Mouse (Mus musculus) forebrain, embryonic 16.5 days (tissue): Measurements from ENCODE around the gene Tap1. TPM values are rescaled to one million over a fixed set of nuclear protein-coding genes. Genes with fewer than 3 reads are reported as not detected.

Experiments
- ATAC-seq: fragments of 200-750 bp; cut with Nextera tagmentation; 2 replicates; pipeline ENCODE4 v1.8.0; 2017; ENCODE audit warnings: mild to moderate bottlenecking, moderate library complexity
- H3K27ac ChIP-seq: fragments of 300-500 bp; sonication (generic); 2 replicates; pipeline ENCODE4 v1.5.1; 2014; ENCODE audit warnings: low read length, control low read depth
- H3K27me3 ChIP-seq: fragments of 300-500 bp; sonication (generic); replicated peaks from 2 replicates; pipeline ENCODE4 v1.6.1; 2014; ENCODE audit warnings: low read length; ENCODE audit not compliant: control insufficient read depth, insufficient read depth
- H3K36me3 ChIP-seq: fragments of 300-500 bp; sonication (generic); 2 replicates; pipeline ENCODE4 v1.6.1; 2014; ENCODE audit not compliant: control insufficient read depth, insufficient read depth
- H3K4me1 ChIP-seq: fragments of 300-500 bp; sonication (generic); replicated peaks from 2 replicates; pipeline ENCODE4 v1.6.1; 2014; ENCODE audit warnings: low read length; ENCODE audit not compliant: control insufficient read depth, insufficient read depth
- H3K4me2 ChIP-seq: fragments of 300-500 bp; sonication (generic); 2 replicates; pipeline ENCODE4 v1.6.1; 2014; ENCODE audit warnings: mild to moderate bottlenecking, low read length, control low read depth
- H3K4me3 ChIP-seq: fragments of 300-500 bp; sonication (generic); replicated peaks from 2 replicates; pipeline ENCODE4 v1.5.1; 2014; ENCODE audit warnings: mild to moderate bottlenecking, low read length, control low read depth
- H3K9ac ChIP-seq: fragments of 300-500 bp; sonication (generic); replicated peaks from 2 replicates; pipeline ENCODE4 v1.6.1; 2014; ENCODE audit warnings: low read depth, low read length, control low read depth
- H3K9me3 ChIP-seq: fragments of 300-500 bp; sonication (generic); 2 replicates; pipeline ENCODE4 v1.6.1; 2016; ENCODE audit warnings: low read length; ENCODE audit not compliant: control insufficient read depth
- whole genome bisulfite sequencing: fragments of 180-500 bp; shearing (Covaris S2); extraction: QIAGEN DNeasy Blood & Tissue Kit; methylation state at CpG from one replicate; pipeline ENCODE4 v1.1.7; 2014; 5-methylcytosine and 5-hydroxymethylcytosine counted together
- polyA plus RNA-seq: library from polyadenylated mRNA; unstranded; fragments of >200 nt; fragmentation: Nextera tagmentation; extraction: Ambion mirVana; gene quantifications from 2 replicates; pipeline ENCODE4 v1.2.1, GENCODE M21; 2015

Tap1 gene
- polyA plus RNA-seq, 1 experiment from 2014 or later = 2.6 TPM

- H3K4me2 ChIP-seq = no peak overlapping the region
- no peaks in the 10 kb centered on the region for H3K36me3 ChIP-seq
- H3K27ac ChIP-seq = no peak overlapping the region
- H3K9ac ChIP-seq = no peak overlapping the region
- peaks cover 29% of the 10 kb centered on the region for H3K27me3 ChIP-seq
- no peak overlapping the region for H3K4me3 ChIP-seq
- WGBS = 80% methylated on average over 5 of the region's 5 CpGs
- no peak for ATAC-seq
- peaks cover 9% of the 10 kb centered on the region for H3K4me1 ChIP-seq
- H3K9me3 ChIP-seq = no peaks in the 10 kb centered on the region
Measured at GRCm38 (mm10) chr17:34206731-34207130, 19.4 kb downstream of the Tap1 start.

GRCm38 (mm10) chr17:34207456-34207855, 20.1 kb downstream of the Tap1 start:
- Histone ChIP-seq H3K4me1 (peaks cover 11% of the 10 kb centered on the region), H3K4me2 (no peak overlapping the region), H3K27ac (no peak overlapping the region), H3K36me3 (no peaks in the 10 kb centered on the region), H3K27me3 (peaks cover 34% of the 10 kb centered on the region), H3K9ac (no peak overlapping the region), H3K9me3 (no peaks in the 10 kb centered on the region), H3K4me3 (no peak overlapping the region)
- ATAC-seq = no peak
- WGBS = 62% methylated on average over 3 of the region's 3 CpGs

- Histone ChIP-seq H3K4me1 (peaks cover 11% of the 10 kb centered on the region), H3K4me2 (no peak overlapping the region), H3K27ac (no peak overlapping the region), H3K9me3 (no peaks in the 10 kb centered on the region), H3K27me3 (peaks cover 36% of the 10 kb centered on the region), H3K36me3 (no peaks in the 10 kb centered on the region), H3K9ac (no peak overlapping the region), H3K4me3 (no peak overlapping the region)
- WGBS = 95% methylated on average over 9 of the region's 9 CpGs
- no peak for ATAC-seq
Measured at GRCm38 (mm10) chr17:34207866-34208265, 20.5 kb downstream of the Tap1 start.

GRCm38 (mm10) chr17:34208421-34208820, 21.1 kb downstream of the Tap1 start:
- H3K9me3 ChIP-seq = no peaks in the 10 kb centered on the region
- no peak overlapping the region for H3K4me3 ChIP-seq
- peaks cover 38% of the 10 kb centered on the region for H3K27me3 ChIP-seq
- no peak overlapping the region for H3K27ac ChIP-seq
- peaks cover 11% of the 10 kb centered on the region for H3K4me1 ChIP-seq
- no peaks in the 10 kb centered on the region for H3K36me3 ChIP-seq
- WGBS = 26% methylated on average over 10 of the region's 10 CpGs
- no peak for ATAC-seq
- no peak overlapping the region for H3K9ac ChIP-seq
- no peak overlapping the region for H3K4me2 ChIP-seq

- Histone ChIP-seq H3K9ac (no peak overlapping the region), H3K4me2 (no peak overlapping the region), H3K4me1 (peaks cover 10% of the 10 kb centered on the region), H3K27me3 (peaks cover 44% of the 10 kb centered on the region), H3K4me3 (no peak overlapping the region), H3K9me3 (no peaks in the 10 kb centered on the region), H3K27ac (no peak overlapping the region), H3K36me3 (no peaks in the 10 kb centered on the region)
- ATAC-seq = no peak
- 42% methylated on average over 3 of the region's 3 CpGs for WGBS
Measured at GRCm38 (mm10) chr17:34209680-34210079, 22.3 kb downstream of the Tap1 start.

GRCm38 (mm10) chr17:34210599-34210998, 23.2 kb downstream of the Tap1 start:
- WGBS = 78% methylated on average over 3 of the region's 3 CpGs

GRCm38 (mm10) chr17:34211746-34212365, 24.5 kb downstream of the Tap1 start:
- Histone ChIP-seq H3K4me2 (no peak overlapping the region), H3K4me1 (peaks cover 5% of the 10 kb centered on the region; the same call in 1 of the 2 replicates), H3K9ac (no peak overlapping the region), H3K36me3 (no peaks in the 10 kb centered on the region), H3K9me3 (no peaks in the 10 kb centered on the region), H3K27me3 (peaks cover 30% of the 10 kb centered on the region), H3K27ac (no peak overlapping the region), H3K4me3 (no peak overlapping the region)
- ATAC-seq = no peak
- whole genome bisulfite sequencing = 14% methylated on average over 22 of the region's 23 CpGs

More at GRCm38 (mm10) chr17:34210599-34210998, 23.2 kb downstream of the Tap1 start:
- Histone ChIP-seq H3K9me3 (no peaks in the 10 kb centered on the region), H3K4me2 (no peak overlapping the region), H3K4me3 (no peak overlapping the region), H3K36me3 (no peaks in the 10 kb centered on the region), H3K27ac (no peak overlapping the region), H3K9ac (no peak overlapping the region), H3K4me1 (peaks cover 5% of the 10 kb centered on the region; the same call in 1 of the 2 replicates), H3K27me3 (peaks cover 39% of the 10 kb centered on the region)
- ATAC-seq = no peak

- WGBS = 36% methylated on average over 21 of the region's 21 CpGs
- no peak overlapping the region for H3K4me3 ChIP-seq
Measured at GRCm38 (mm10) chr17:34213936-34214335, 26.6 kb downstream of the Tap1 start.

GRCm38 (mm10) chr17:34215176-34215575, 27.8 kb downstream of the Tap1 start:
- peaks cover 30% of the 10 kb centered on the region for H3K27me3 ChIP-seq
- H3K4me2 ChIP-seq = no peak overlapping the region
- H3K4me3 ChIP-seq = no peak overlapping the region
- no peak for ATAC-seq
- peaks cover 5% of the 10 kb centered on the region; the same call in 1 of the 2 replicates for H3K4me1 ChIP-seq
- H3K9me3 ChIP-seq = no peaks in the 10 kb centered on the region
- H3K9ac ChIP-seq = no peak overlapping the region
- 84% methylated on average over 12 of the region's 12 CpGs for WGBS
- H3K27ac ChIP-seq = no peak overlapping the region
- H3K36me3 ChIP-seq = no peaks in the 10 kb centered on the region

More at GRCm38 (mm10) chr17:34213936-34214335, 26.6 kb downstream of the Tap1 start:
- H3K36me3 ChIP-seq = no peaks in the 10 kb centered on the region
- no peak overlapping the region for H3K4me2 ChIP-seq
- H3K4me1 ChIP-seq = peaks cover 5% of the 10 kb centered on the region; the same call in 1 of the 2 replicates
- no peak overlapping the region for H3K27ac ChIP-seq
- no peak for ATAC-seq
- H3K9ac ChIP-seq = no peak overlapping the region
- no peaks in the 10 kb centered on the region for H3K9me3 ChIP-seq
- peaks cover 30% of the 10 kb centered on the region for H3K27me3 ChIP-seq
